Mouse (Mus musculus): ENCODE data around the gene Socs5. TPM values are rescaled to one million over a fixed set of nuclear protein-coding genes. Genes with fewer than 3 reads are reported as not detected.

Gene Socs5
- total RNA-seq, 1 experiment, result 7.4 TPM

- Histone ChIP-seq H3K27ac (ENCODE audit: insufficient read depth, low read depth, low read length, poor library complexity, severe bottlenecking) (no peak overlapping the region), H3K9me3 (ENCODE audit: control insufficient read depth, insufficient read depth, low read depth, low read length) (no peaks in the 10 kb centered on the region), H3K4me1 (ENCODE audit: control insufficient read depth in 2 of 2, insufficient read depth in 2 of 2, low read length in 2 of 2, poor library complexity in 1 of 2) (no peaks in the 10 kb centered on the region), H3K4me3 (ENCODE audit: insufficient read depth in 1 of 2, low read depth in 1 of 2, low read length in 2 of 2, poor library complexity in 1 of 2, severe bottlenecking in 1 of 2) (no peak overlapping the region), H3K36me3 (ENCODE audit: control insufficient read depth, insufficient read depth, low read length, poor library complexity, severe bottlenecking) (no peaks in the 10 kb centered on the region), H3K9ac (ENCODE audit: insufficient read depth, low read depth, low read length, poor library complexity, severe bottlenecking) (no peak overlapping the region)
- no peak for DNase-seq (ENCODE audit: low read depth, low spot score)
- in situ Hi-C loops (cut with MboI; ENCODE audit: low sequenced_read_pairs in 2 of 2, unreplicated experiment in 2 of 2), result no loop called here
- TF ChIP-seq HCFC1 (IDR thresholded peaks at IDR 0.05; ENCODE audit: borderline replicate concordance, insufficient read depth, low read length), result no peak
- no peak for TF ChIP-seq ZNF384 (IDR thresholded peaks at IDR 0.05; ENCODE audit: low read depth, low read length)
- no peak for TF ChIP-seq ZC3H11A (IDR thresholded peaks at IDR 0.05; ENCODE audit: borderline replicate concordance, low read depth, low read length)
- TF ChIP-seq CHD2 (IDR thresholded peaks at IDR 0.05; ENCODE audit: low read depth, low read length), result no peak
- no peak for TF ChIP-seq MAFK (IDR thresholded peaks at IDR 0.05; ENCODE audit: insufficient read depth, low read depth, low read length)
Observed at GRCm38 (mm10) chr17:87169076-87169475, 61.6 kb downstream of the Socs5 start.

- in situ Hi-C loops (cut with MboI; ENCODE audit: low sequenced_read_pairs in 2 of 2, unreplicated experiment in 2 of 2), result no loop called here
- TF ChIP-seq CHD2 (IDR thresholded peaks at IDR 0.05; ENCODE audit: low read depth, low read length) (no peak), MAFK (IDR thresholded peaks at IDR 0.05; ENCODE audit: insufficient read depth, low read depth, low read length) (no peak), HCFC1 (IDR thresholded peaks at IDR 0.05; ENCODE audit: borderline replicate concordance, insufficient read depth, low read length) (no peak), ZC3H11A (IDR thresholded peaks at IDR 0.05; ENCODE audit: borderline replicate concordance, low read depth, low read length) (no peak), ZNF384 (IDR thresholded peaks at IDR 0.05; ENCODE audit: low read depth, low read length) (no peak)
- Histone ChIP-seq H3K36me3 (ENCODE audit: control insufficient read depth, insufficient read depth, low read length, poor library complexity, severe bottlenecking) (no peaks in the 10 kb centered on the region), H3K27ac (ENCODE audit: insufficient read depth, low read depth, low read length, poor library complexity, severe bottlenecking) (no peak overlapping the region), H3K4me3 (ENCODE audit: insufficient read depth in 1 of 2, low read depth in 1 of 2, low read length in 2 of 2, poor library complexity in 1 of 2, severe bottlenecking in 1 of 2) (no peak overlapping the region), H3K4me1 (ENCODE audit: control insufficient read depth in 2 of 2, insufficient read depth in 2 of 2, low read length in 2 of 2, poor library complexity in 1 of 2) (no peaks in the 10 kb centered on the region), H3K9me3 (ENCODE audit: control insufficient read depth, insufficient read depth, low read depth, low read length) (no peaks in the 10 kb centered on the region), H3K9ac (ENCODE audit: insufficient read depth, low read depth, low read length, poor library complexity, severe bottlenecking) (no peak overlapping the region)
- DNase-seq (ENCODE audit: low read depth, low spot score), result no peak
Observed at GRCm38 (mm10) chr17:87170364-87170763, 62.9 kb downstream of the Socs5 start.

GRCm38 (mm10) chr17:87172031-87172430, 64.6 kb downstream of the Socs5 start:
- H3K9me3 ChIP-seq (ENCODE audit: control insufficient read depth, insufficient read depth, low read depth, low read length), result no peaks in the 10 kb centered on the region
- H3K9ac ChIP-seq (ENCODE audit: insufficient read depth, low read depth, low read length, poor library complexity, severe bottlenecking), result no peak overlapping the region

GRCm38 (mm10) chr17:87173966-87174365, 66.5 kb downstream of the Socs5 start:
- TF ChIP-seq ZNF384 (IDR thresholded peaks at IDR 0.05; ENCODE audit: low read depth, low read length) (no peak), MAFK (IDR thresholded peaks at IDR 0.05; ENCODE audit: insufficient read depth, low read depth, low read length) (no peak), HCFC1 (IDR thresholded peaks at IDR 0.05; ENCODE audit: borderline replicate concordance, insufficient read depth, low read length) (no peak), CHD2 (IDR thresholded peaks at IDR 0.05; ENCODE audit: low read depth, low read length) (no peak)
- no peak overlapping the region for H3K27ac ChIP-seq (ENCODE audit: insufficient read depth, low read depth, low read length, poor library complexity, severe bottlenecking)
- in situ Hi-C loops (cut with MboI; ENCODE audit: low sequenced_read_pairs in 2 of 2, unreplicated experiment in 2 of 2), result no loop called here
- H3K4me3 ChIP-seq (ENCODE audit: insufficient read depth in 1 of 2, low read depth in 1 of 2, low read length in 2 of 2, poor library complexity in 1 of 2, severe bottlenecking in 1 of 2), result no peak overlapping the region
- H3K36me3 ChIP-seq (ENCODE audit: control insufficient read depth, insufficient read depth, low read length, poor library complexity, severe bottlenecking), result no peaks in the 10 kb centered on the region
- no peak overlapping the region for H3K9ac ChIP-seq (ENCODE audit: insufficient read depth, low read depth, low read length, poor library complexity, severe bottlenecking)
- peaks cover 1 to 7% of the 10 kb centered on the region in 2 experiments; a peak in 3 of 4 replicates for H3K4me1 ChIP-seq (ENCODE audit: control insufficient read depth in 2 of 2, insufficient read depth in 2 of 2, low read length in 2 of 2, poor library complexity in 1 of 2)
- no peak for DNase-seq (ENCODE audit: low read depth, low spot score)
- no peaks in the 10 kb centered on the region for H3K9me3 ChIP-seq (ENCODE audit: control insufficient read depth, insufficient read depth, low read depth, low read length)

More at GRCm38 (mm10) chr17:87172031-87172430, 64.6 kb downstream of the Socs5 start:
- in situ Hi-C loops (cut with MboI; ENCODE audit: low sequenced_read_pairs in 2 of 2, unreplicated experiment in 2 of 2), result no loop called here
- TF ChIP-seq HCFC1 (IDR thresholded peaks at IDR 0.05; ENCODE audit: borderline replicate concordance, insufficient read depth, low read length), result no peak
- no peak for TF ChIP-seq ZC3H11A (IDR thresholded peaks at IDR 0.05; ENCODE audit: borderline replicate concordance, low read depth, low read length)
- TF ChIP-seq MAFK (IDR thresholded peaks at IDR 0.05; ENCODE audit: insufficient read depth, low read depth, low read length), result no peak
- no peak for TF ChIP-seq ZNF384 (IDR thresholded peaks at IDR 0.05; ENCODE audit: low read depth, low read length)
- no peak for TF ChIP-seq CHD2 (IDR thresholded peaks at IDR 0.05; ENCODE audit: low read depth, low read length)
- H3K27ac ChIP-seq (ENCODE audit: insufficient read depth, low read depth, low read length, poor library complexity, severe bottlenecking), result no peak overlapping the region
- H3K4me3 ChIP-seq (ENCODE audit: insufficient read depth in 1 of 2, low read depth in 1 of 2, low read length in 2 of 2, poor library complexity in 1 of 2, severe bottlenecking in 1 of 2), result no peak overlapping the region
- no peaks in the 10 kb centered on the region for H3K4me1 ChIP-seq (ENCODE audit: control insufficient read depth in 2 of 2, insufficient read depth in 2 of 2, low read length in 2 of 2, poor library complexity in 1 of 2)
- DNase-seq (ENCODE audit: low read depth, low spot score), result no peak
- H3K36me3 ChIP-seq (ENCODE audit: control insufficient read depth, insufficient read depth, low read length, poor library complexity, severe bottlenecking), result no peaks in the 10 kb centered on the region
